Mouse (Mus musculus) left cerebral cortex, postnatal 25 days (tissue): ENCODE results near the gene Smarca2. TPM values are rescaled to one million over a fixed set of nuclear protein-coding genes. Genes with fewer than 3 reads are reported as not detected.
"Not testable (repeated sequence)": the region's sequence is repeated elsewhere in the genome, so short reads cannot be mapped to it uniquely, and the experiment has no call there.

ENCODE experiments used
- DNase-seq, 2 experiments: peaks; one replicate each; pipeline ENCODE4 v3.0.0; 2022; ENCODE audit warnings: low spot score in 2 of 2, mixed read lengths in 1 of 2
- intact Hi-C: fragments of 180-260 bp; cut with DNase I; formaldehyde crosslinking; loops from one replicate; pipeline ENCODE4 v1.15.1; 2025
- total RNA-seq, 2 experiments: library from RNA; stranded (reverse); gene quantifications; 2 replicates each; pipeline ENCODE4 v1.2.3; 2021

The Smarca2 gene
- total RNA-seq, 2 experiments from 2014 or later: 254 to 271 TPM

DNA sequence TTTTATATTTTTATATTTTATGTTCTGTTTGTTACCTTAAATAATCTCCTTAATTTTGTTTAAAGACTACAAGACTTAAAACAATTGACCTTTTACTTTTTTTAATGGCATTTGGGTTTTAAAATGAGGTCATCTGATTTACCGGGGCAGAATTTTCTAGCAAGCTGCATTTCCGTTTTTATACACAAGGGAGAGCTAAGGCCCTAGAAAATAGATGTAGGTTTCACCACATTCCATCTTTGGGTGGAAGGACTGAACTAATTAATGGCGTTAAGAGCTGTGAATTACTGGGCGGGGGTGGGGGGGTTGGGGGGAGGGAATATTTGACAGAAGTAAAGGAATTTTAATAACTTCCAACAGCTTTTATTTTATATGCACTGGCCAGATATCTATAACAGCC lies 127.0 kb downstream of the Smarca2 start:
- peak in 1 of 2 experiments; percentile 54 for DNase-seq
- intact Hi-C loops: loop anchor here (5.0 to 10.0 kb wide), 3 partner anchors 105 to 695 kb away; partner anchors contain the start of gene Pum3

DNA sequence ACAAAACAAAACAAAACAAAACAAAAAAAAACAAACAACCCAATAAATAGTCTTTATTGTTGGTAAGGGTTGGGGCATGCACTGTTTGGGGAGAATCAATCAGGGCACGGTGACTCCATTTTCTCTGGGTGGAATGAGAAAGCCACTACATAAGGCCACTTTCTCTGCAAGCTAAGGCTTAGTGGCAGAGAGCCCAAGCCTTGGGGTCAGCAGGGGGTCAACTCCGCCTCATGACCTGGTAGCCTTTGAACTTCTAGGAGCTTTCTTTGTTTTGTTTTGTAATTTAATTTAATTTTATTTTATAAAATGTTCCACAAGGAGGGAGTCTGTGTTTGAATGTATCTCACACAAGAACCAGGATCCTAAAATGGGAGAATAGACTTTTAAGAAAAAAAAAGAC lies 128.2 kb downstream of the Smarca2 start:
- no peak for DNase-seq
- intact Hi-C loops: loop anchor here (5.0 to 10.0 kb wide), 3 partner anchors 104 to 694 kb away; partner anchors contain the start of gene Pum3

DNA sequence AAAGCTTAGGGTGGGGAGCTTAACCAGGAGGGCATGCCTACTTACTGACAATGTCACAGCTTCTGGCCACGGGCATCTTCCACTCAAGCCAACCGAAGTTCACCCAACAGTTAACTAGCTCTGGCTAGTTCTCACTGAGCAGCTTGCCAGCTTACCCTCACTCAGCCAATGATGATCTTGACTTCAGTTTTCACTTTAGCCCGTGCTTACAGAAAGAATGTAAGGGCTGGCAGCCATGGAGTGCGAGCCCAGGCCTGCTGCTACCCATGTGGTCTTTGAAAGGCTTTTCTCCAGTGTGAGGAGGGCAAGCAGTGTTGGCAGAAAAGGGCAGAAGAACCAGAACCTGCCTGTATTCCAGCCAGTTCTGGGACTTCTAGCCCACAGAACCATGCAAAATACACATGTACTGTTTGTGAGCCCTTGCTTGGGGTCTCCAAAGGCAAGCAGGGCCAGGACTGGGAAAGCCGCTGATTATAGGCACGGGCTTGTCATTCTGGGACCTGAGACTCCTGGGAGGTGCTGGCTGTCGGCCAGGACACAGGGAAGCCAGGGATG lies 128.8 kb downstream of the Smarca2 start:
- DNase-seq: no peak
- intact Hi-C loops: loop anchor here (5.0 to 10.0 kb wide), 3 partner anchors 104 to 694 kb away; partner anchors contain the start of gene Pum3

DNA sequence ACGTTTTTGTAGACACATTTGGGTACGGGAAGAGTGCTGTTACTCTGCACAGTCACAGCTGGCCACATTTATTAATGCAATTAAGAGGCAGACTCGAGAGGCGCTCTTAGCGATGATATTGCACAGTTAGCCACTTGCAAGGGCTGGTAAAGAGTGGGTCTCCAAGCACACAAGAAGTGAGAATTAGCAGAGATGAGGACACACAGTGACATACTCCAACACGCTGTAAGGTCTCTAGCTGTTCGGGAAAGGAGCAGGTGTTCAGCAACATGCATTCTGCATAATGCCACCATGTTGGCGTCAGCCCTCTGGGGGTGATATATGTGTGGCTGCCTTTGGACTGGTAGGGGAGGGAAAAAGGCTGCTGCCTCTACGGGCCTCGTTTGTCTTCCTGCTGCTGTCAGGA lies 129.9 kb downstream of the Smarca2 start:
- DNase-seq: no peak
- intact Hi-C loops: loop anchor here (5.0 to 10.0 kb wide), 3 partner anchors 103 to 693 kb away; partner anchors contain the start of gene Pum3

DNA sequence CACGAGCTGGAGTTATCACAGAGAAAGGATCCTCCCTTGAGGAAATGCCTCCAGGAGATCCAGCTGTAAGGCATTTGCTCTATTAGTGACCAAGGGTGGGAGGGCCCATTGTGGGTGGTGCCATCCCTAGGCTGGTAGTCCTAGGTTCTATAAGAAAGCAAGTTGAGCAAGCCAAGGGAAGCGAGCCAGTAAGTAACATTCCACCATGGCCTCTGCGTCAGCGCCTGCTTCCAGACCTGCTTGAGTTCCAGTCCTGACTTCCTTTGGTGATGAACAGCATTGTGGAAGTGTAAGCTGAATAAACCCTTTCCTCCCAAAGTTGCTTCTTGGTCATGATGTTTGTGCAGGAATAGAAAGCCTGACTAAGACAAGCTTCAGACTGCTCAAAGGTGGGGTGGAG lies 140.2 kb downstream of the Smarca2 start:
- intact Hi-C loops: loop anchor here (5.0 kb wide), 2 partner anchors 107 to 377 kb away; no protein-coding TSS in a partner anchor

DNA sequence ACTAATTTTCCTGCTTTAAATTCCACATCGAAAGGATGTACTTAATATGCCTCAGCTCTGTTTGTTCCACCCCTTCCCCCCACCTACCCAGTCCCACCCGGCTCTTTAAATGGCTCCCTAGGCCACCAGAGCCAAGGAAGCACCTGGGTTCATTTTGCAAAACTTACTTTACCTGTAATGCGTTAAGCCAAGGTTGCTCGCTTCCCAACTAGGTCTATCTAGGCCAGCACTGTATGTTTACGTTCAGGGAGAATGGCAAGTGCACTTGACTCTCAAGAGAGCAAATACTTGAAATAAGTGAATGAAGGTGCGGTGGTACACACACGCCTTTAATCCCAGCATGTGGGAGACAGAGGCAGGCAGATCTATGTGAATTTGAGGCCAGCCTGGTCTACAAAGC lies 140.7 kb downstream of the Smarca2 start:
- no peak for DNase-seq
- intact Hi-C loops: loop anchor here (5.0 kb wide), 2 partner anchors 107 to 377 kb away; no protein-coding TSS in a partner anchor

More for the DNA sequence above, 140.2 kb downstream of the Smarca2 start:
- DNase-seq: not testable (repeated sequence)

DNA sequence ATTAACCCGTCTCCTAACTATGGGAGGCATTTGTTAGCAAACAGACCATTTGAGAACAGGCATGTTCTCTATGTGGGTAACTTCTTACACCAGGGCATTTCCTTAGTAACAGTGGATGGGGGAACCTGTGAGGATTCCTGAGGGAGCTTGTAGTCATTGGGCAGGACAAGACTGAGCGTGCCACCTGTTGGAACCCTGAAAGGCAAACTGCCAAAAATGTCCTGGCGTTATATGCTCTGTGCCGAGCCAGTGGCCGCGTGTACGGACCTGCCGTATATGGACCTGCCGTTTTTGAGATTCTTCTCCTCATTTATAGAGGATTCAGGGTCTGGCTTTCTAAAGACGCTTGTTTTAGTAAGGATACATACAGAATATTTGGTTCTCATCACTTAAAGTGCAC lies 141.4 kb downstream of the Smarca2 start:
- DNase-seq: no peak
- intact Hi-C loops: loop anchor here (5.0 kb wide), 2 partner anchors 106 to 376 kb away; no protein-coding TSS in a partner anchor

DNA sequence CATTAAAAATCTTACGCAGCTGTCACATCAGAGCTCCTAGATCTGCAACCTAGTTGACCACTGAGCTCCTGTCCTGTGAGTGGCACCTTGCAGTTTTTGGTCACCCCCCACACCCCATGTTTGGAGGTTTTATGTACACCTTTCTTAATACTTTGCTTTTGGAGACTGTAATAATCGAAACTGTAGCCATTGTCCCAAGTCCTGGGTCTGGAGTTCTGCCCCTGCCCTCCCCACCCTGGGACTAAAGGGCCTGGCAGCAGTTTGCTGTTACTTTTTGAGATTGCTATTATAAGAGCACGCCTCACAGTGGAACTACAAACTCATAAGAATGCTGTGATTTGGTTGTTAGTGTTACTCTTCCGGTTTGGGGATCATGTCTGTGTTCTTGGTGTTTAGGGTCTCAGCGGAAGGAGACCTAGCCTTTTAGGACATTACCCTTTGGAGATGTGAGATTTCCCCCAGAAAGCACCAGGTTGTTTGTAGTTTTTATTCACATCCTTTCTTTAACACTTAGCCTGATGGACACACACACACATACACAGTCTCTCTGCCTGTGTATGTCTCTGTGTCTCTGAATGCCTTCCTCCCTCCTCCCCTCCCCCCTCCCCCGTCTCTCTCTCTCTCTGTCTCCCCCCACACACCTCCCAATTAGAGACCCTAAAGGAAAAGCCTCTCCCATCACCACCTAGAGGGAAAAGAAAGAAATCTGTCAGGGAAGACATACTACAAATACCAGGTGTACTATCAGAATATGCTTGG lies 142.0 kb downstream of the Smarca2 start:
- intact Hi-C loops: loop anchor here (5.0 kb wide), 2 partner anchors 105 to 375 kb away; no protein-coding TSS in a partner anchor

DNA sequence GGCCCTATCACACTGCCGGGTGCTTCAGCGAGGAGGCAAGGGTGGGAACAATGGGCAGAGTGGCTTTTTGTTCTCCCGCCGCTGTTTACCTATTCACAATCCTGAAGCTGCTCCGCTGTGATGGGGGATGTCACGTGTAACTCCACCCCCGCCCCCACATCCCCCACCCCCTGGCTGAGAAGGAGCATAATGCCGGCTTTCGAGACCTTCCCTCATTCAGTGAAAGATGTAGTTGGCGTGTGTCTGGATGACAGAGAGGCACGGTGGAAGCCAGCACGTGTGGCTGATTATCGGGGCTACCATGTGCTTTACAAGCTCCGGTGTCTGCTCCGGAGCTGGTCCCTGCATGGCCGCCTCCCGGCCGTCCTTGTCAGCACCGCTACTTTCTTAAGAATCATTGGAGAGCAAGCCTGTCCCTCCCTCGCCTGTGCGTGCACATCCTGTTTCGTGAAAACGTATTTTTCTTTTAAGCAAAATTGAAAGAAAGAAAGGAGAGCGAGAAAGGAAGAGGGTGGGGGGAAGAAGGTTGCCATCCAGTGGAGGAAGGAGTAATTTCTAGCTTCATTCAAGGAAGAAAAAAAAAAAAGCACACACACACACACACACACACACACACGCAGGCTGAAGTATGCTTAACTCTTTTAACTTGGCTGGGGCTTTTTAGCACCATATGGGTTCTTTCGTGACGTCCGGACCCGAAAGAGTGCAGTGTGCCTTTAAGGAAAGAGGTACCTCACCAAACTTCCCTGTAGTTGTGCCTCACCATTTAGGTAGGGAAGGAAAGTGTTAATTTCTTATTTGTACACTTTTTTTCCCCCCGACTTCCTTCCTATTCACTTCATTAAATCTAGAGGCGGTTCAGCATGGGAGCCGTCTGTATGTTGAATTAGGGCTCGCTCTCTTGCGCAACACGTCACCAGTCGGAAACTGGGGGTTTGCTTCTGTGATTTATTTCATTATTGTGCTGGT lies 143.0 kb downstream of the Smarca2 start:
- DNase-seq: peak; percentile 73 to 89
- intact Hi-C loops: loop anchor here (2.0 to 5.0 kb wide), 3 partner anchors 104 to 469 kb away; partner anchors contain the start of gene Vldlr

More for the DNA sequence above, 142.0 kb downstream of the Smarca2 start:
- no peak for DNase-seq

DNA sequence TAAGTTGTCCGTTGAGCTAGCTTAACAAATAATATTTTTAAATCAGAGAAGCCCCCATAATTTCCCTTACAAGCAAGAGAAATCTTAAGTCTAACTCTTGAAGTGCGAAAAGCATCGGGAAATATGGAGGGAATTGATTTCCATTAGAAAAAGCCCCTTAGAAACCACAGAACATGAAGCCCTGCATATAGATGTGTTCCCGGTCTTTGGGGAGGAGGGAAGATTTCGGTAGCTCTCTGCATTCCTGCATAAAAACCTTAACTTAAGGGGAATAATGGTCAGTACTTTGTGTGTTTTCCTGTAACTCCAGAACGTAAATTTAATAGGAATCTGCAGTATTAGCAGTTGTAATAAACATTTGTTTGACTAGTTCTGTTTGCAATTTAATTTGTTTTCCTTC lies 143.8 kb downstream of the Smarca2 start:
- intact Hi-C loops: loop anchor here (2.0 to 5.0 kb wide), 3 partner anchors 104 to 468 kb away; partner anchors contain the start of gene Vldlr

DNA sequence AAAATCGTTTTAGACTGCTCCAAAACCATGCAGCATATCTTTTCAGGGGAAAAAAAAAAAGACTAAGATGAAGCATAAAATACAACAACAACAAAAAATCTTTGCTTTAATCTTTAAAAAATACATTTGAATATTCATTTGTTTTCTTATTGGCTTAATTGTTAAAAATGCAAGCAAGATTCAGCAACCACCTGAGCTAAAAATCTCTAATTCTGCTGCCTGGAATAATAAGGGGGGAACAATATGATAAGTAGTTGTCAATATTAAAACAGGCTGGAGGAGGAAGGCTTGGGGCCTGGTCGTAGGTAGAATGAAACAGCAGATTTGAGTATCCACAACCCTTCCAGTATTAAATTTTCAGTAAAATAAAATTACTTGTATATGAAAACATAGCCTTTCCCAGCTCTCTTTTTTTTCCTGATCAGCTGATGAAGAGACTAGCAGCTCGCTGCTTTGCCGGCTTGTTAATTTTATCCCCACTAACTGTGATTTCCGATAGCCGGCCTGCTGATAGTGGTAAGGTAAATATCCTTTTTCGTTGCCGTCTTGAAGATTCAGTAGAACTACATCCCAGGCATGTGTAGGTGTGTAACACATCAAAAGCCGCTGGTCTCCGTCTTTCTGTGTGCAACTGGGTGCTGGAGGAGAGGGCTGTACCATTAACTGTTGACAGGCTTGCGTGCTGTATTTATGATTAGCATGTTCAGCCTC lies 144.7 kb downstream of the Smarca2 start:
- DNase-seq: peak; percentile 57 to 64
- intact Hi-C loops: loop anchor here (2.0 to 5.0 kb wide), 3 partner anchors 103 to 467 kb away; partner anchors contain the start of gene Vldlr

More for the DNA sequence above, 143.8 kb downstream of the Smarca2 start:
- no peak for DNase-seq

DNA sequence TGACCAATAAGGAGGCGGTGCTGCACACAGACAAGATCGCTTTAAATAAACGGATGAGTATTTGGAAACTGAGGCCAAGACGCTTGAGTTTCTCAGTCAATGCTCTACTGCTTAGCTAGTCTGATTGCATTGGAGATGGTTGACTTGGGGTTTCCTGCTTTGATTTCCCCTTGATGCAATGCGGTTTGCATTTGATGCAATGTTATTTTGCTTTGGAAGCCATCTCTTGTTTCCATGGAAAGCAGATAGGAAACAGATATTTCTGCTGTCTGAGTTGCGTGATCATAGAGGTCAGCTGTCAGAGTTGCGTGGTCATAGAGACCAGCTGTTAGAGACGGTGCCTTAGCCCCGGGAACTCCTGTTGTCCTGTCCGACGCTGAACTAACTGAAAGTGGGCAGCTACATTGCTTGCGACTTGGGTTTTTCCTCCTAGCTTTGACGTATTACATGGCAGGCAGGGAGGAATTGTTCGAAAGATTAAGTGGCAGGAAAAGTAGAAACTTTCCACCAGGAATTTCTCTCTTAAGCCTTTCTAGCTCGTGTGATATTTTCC lies 147.8 kb downstream of the Smarca2 start:
- DNase-seq: no peak
- intact Hi-C loops: no loop called here

DNA sequence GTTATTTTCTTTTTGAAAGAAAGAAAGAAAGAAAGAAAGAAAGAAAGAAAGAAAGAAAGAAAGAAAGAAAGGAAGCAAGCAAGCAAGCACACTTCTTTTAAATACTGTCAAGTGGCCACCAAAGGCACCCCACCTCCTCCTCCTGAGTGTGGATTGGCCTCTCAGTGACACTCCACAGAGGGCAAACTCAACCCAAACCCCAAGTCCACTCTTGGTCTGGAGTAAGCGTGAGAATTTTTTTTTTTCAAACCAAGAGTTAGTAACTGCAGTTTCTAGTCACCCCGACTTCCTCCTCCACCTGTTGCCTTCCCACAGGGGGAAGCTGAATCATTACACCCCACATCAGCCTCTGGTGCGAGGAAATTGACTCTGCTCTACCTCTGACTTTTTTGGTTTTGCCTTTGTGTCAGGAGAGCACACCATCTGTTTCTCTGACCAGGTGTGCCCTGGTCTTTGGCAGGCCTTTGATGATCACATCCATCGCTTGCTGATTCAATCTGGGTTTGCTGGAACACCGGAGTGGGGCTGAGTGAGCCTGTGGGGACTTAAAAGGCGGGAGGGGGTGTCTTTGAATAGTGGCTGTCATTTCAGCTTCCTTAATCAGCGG lies 148.5 kb downstream of the Smarca2 start:
- no peak for DNase-seq
- intact Hi-C loops: no loop called here

DNA sequence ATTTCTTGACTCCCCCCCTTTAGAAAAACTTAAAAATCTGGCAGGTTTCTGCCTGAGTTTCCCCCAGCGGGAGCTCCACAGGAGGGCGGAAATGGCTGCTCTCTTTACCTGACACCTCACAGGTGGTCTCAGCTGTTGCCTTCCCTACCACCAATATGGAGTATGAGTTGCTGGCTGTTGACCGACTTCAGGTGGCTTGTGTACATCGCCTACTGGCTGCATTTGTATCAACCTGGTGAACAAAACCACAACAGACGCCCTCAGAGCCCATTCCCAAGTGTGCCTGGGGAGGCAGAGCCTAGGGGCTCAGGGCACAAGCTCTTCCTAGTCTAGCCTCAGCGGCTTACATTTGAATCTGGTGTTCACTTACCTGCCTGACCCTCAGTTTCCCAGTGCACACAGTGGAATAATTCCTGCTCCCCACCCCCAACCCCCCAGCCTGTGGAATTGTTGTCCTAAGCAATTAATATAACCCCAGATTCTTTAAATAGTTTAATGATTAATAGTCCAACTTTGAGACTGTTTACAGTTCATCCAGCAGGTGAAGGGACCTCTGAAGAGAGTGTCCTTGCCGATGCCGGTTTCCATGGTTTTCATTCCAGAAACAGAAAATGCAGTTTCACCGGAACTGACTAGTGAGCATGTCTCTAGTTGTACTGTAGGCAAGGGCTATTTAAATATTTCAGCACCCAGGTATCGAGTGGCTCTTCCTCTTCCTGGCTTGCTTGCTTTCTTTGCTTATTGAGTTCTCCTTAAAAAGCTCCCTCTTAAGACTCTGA lies 149.4 kb downstream of the Smarca2 start:
- DNase-seq: peak in 1 of 2 experiments; percentile 60
- intact Hi-C loops: no loop called here

DNA sequence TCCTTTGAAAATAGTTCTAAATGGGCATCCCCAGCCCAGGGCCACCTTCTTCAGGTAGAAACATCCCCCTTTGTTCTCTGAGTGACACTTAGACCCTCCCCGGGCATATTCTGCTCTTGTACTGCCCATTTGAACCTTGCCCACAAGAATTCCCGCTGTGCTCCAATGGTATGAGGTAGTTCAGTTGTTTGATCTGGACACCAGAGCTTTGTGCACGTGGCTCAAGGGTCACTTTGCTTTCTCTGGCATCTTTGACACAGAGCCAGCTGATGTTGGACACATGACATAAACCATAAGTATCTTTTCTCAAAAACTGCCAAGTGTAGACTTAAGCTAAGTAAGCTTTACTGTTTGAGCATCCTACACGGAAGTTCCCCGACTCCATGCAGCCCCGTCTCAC lies 151.1 kb downstream of the Smarca2 start:
- intact Hi-C loops: no loop called here
- DNase-seq: no peak

DNA sequence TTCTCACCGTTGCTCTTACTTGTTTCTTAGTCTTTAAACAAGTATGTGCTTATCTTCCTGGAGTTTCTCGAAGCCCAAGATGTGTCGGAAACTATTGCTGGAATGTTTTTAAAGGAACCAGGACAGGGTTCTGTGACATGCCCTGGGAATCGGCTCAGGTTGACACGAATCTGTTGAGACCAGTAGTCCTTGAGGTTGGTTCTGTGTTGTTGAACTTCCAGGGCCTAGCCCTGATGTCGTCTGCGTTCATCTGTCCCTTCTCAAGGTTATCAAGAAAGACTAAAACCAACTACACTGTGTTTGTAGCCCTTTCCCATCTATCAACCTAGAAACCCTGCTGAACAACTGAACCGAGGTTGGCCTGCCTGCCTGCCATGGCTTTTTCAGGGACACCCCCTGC lies 151.5 kb downstream of the Smarca2 start:
- intact Hi-C loops: no loop called here
- DNase-seq: no peak

DNA sequence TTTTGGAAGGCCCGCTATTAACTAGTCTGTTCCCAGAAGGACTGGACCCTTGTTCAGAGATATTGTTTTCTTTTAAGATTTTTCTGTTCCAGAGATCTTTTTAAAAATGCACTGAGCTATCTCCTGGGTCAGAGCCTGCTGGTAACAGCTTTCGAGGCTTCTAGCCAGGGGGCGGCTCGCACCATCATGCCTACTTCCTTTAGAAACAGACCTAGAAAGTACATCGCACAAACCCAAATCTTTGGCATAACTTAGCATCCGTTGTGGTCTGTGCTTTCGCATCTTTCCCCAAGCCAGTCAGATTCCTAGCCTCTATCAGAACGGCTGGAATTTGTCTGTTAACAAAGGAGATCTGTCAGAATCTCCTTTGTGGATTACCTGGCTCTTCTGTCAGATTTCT lies 153.3 kb downstream of the Smarca2 start:
- intact Hi-C loops: no loop called here
- peak in 1 of 2 experiments; percentile 68 for DNase-seq
